Mouse (Mus musculus): Measurements from ENCODE around the gene Hps1. TPM values are rescaled to one million over a fixed set of nuclear protein-coding genes. Genes with fewer than 3 reads are reported as not detected.

Hps1 gene
- total RNA-seq, 2 experiments from 2014 or later, result 14.4 to 15.8 TPM

DNA sequence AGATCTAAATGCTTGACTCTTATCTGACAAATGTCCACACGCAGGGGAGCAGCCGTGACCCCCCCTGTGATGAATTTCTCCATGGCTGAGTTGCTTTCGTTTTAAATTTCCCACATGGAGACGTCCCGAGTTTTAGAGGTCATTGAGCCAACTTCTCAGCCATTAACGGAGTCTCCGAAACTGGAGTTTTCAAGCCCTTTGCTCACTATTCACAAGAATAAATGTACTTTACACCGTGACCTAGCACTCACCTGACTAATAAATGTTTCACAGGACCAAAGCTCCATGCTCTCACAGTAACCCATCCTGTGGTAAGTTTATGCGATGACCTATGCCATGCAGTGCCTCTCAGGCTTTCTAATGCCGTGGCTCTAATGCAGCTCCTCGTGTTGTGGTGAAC, 29.6 kb downstream of the Hps1 start:
- no peak for DNase-seq (ENCODE audit: low spot score in 2 of 2)
- TF ChIP-seq CTCF (conservative IDR thresholded peaks at IDR 0.05), result no peak
- no peak overlapping the region for H3K27ac ChIP-seq
- H3K4me3 ChIP-seq, result no peak overlapping the region

DNA sequence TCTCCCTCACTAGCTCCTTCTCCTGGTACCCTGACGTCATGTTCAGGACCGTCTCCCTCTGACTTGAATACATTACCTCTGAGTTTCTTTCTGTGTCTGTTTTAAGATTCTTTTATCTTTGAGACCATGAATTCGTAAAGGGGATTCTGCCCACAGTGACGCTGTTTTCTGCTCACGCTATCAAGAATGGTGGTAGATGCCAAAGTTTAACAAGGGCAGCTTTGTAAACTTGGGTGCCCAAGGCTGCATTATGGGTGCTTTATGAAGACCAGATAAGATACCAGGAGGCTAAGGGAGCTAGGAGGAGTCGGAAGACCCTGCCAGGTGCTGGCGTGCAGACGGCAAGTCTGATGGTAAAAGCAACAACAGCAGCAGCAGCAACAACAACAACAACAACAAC, 33.1 kb downstream of the Hps1 start:
- Histone ChIP-seq H3K27ac (no peak overlapping the region), H3K4me3 (no peak overlapping the region)
- TF ChIP-seq CTCF (conservative IDR thresholded peaks at IDR 0.05), result no peak
- DNase-seq (ENCODE audit: low spot score in 2 of 2), result no peak

DNA sequence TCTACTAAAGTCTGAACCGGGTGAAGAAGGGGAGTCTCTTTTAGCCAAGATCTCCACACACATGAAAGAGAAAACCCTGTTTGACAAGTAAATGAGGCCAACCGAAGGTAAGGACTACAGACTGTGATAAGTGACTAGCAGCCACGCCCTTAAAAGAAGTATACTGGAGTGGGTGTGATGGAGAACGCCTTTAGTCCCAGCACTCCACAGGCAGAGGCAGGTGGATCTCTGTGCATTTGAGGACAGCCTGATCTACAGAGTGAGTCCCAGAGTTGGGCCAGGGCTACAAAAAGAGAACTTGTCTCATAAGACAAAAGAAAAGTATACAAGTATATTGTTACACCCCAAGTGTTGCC, 33.9 kb downstream of the Hps1 start:
- no peak for TF ChIP-seq CTCF (conservative IDR thresholded peaks at IDR 0.05)
- DNase-seq (ENCODE audit: low spot score in 2 of 2), result no peak
- Histone ChIP-seq H3K27ac (no peak overlapping the region), H3K4me3 (no peak overlapping the region)

- no peak for TF ChIP-seq CTCF (conservative IDR thresholded peaks at IDR 0.05)
- Histone ChIP-seq H3K27ac (no peak overlapping the region), H3K4me3 (no peak overlapping the region)
- DNase-seq (ENCODE audit: low spot score in 2 of 2), result no peak
These were observed 34.5 kb downstream of the Hps1 start for GRCm38 (mm10) chr19:42745084-42745868.

DNA sequence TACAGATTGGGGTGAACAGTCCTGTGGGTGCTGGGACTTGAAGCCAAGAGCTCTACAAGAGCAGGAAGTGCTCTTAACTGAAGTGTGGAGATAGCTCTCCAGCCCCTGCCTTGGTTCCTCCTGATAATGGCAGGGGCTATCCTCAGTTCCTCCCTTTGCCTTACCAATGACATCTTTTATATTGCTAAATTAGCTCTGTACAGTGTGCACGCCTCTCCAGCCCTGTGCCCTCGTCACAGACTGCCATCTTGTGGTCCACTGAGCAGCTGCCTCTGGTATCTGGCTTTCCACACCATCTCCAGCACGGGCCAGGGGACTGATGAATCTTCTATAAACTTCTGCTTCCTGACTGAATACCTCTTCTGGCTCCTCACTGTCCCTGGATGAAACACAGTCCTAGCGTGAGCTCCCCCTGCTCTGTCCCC, 35.6 kb downstream of the Hps1 start:
- DNase-seq (ENCODE audit: low spot score in 2 of 2), result peak; percentile 67 to 76
- peak; percentile 87 for TF ChIP-seq CTCF (conservative IDR thresholded peaks at IDR 0.05)
- H3K4me3 ChIP-seq, result no peak overlapping the region
- H3K27ac ChIP-seq, result no peak overlapping the region

GRCm38 (mm10) chr19:42743261-42743660, 36.5 kb downstream of the Hps1 start:
- no peak for TF ChIP-seq CTCF (conservative IDR thresholded peaks at IDR 0.05)
- DNase-seq (ENCODE audit: low spot score in 2 of 2), result no peak
- no peak overlapping the region for H3K4me3 ChIP-seq
- no peak overlapping the region for H3K27ac ChIP-seq

DNA sequence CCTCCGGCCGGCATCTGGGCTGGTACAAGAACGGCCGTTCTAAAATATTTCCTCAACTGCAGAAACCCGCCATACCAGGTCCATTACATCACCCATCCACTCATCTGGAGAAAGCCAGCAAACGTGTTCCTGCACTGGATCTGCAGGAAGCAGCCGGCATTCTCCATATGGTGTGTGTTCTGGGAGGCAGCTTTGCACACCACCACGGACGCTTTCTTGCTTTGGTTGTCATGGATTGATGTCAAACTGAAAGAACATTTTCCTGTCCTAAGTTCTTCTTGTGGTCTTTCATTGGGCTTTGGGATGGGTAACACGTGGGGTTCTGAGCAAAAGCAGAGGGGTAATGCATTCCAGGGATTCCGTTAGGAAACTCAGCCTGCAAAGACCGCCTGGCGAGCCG, 37.9 kb downstream of the Hps1 start:
- peak; percentile 44 to 55 for DNase-seq (ENCODE audit: low spot score in 2 of 2)
- H3K27ac ChIP-seq, result 0 out of 2 replicates have a peak overlapping the region, but pooled peaks have one; percentile 25
- no peak for TF ChIP-seq CTCF (conservative IDR thresholded peaks at IDR 0.05)

GRCm38 (mm10) chr19:42740163-42740899, 39.4 kb downstream of the Hps1 start:
- DNase-seq (ENCODE audit: low spot score in 2 of 2), result no peak
- no peak overlapping the region for H3K4me3 ChIP-seq
- H3K27ac ChIP-seq, result no peak overlapping the region
- no peak for TF ChIP-seq CTCF (conservative IDR thresholded peaks at IDR 0.05)

More for the DNA sequence above, 37.9 kb downstream of the Hps1 start:
- no peak overlapping the region for H3K4me3 ChIP-seq

- H3K4me3 ChIP-seq, result no peak overlapping the region
These were observed 40.0 kb downstream of the Hps1 start for GRCm38 (mm10) chr19:42739734-42740133.

DNA sequence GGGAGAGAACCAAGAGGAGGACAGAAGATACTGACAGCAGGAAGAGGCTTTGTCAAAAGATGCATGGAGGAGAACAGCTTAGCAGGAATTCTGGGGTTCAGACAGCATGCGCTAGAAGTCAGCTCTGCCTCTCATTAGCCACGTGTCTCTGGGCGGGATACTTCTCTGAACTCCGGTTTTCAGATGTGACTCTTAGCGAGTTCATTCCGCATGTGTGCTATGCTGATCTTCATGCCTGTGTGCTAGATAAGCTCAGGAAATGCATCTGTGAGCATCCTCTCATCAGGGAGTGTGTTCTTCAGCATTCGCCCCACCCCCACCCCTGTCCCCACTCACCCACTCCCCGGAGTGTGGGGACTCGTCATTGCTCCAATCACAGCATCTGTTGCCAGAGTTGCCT, 42.0 kb downstream of the Hps1 start:
- no peak overlapping the region for H3K27ac ChIP-seq
- DNase-seq (ENCODE audit: low spot score in 2 of 2), result no peak
- TF ChIP-seq CTCF (conservative IDR thresholded peaks at IDR 0.05), result no peak
- H3K4me3 ChIP-seq, result no peak overlapping the region

More at GRCm38 (mm10) chr19:42739734-42740133, 40.0 kb downstream of the Hps1 start:
- H3K27ac ChIP-seq, result no peak overlapping the region
- DNase-seq (ENCODE audit: low spot score in 2 of 2), result no peak
- no peak for TF ChIP-seq CTCF (conservative IDR thresholded peaks at IDR 0.05)

- Histone ChIP-seq H3K4me3 (no peak overlapping the region), H3K27ac (no peak overlapping the region)
- no peak for TF ChIP-seq CTCF (conservative IDR thresholded peaks at IDR 0.05)
- DNase-seq (ENCODE audit: low spot score in 2 of 2), result no peak
These were observed 44.8 kb downstream of the Hps1 start for GRCm38 (mm10) chr19:42734982-42735381.

- H3K4me3 ChIP-seq, result no peak overlapping the region
- no peak overlapping the region for H3K27ac ChIP-seq
- DNase-seq (ENCODE audit: low spot score in 2 of 2), result no peak
- no peak for TF ChIP-seq CTCF (conservative IDR thresholded peaks at IDR 0.05)
These were observed 52.4 kb downstream of the Hps1 start for GRCm38 (mm10) chr19:42727424-42727823.

GRCm38 (mm10) chr19:42726766-42727165, 53.0 kb downstream of the Hps1 start:
- Histone ChIP-seq H3K4me3 (no peak overlapping the region), H3K27ac (no peak overlapping the region)
- no peak for TF ChIP-seq CTCF (conservative IDR thresholded peaks at IDR 0.05)
- DNase-seq (ENCODE audit: low spot score in 2 of 2), result no peak

DNA sequence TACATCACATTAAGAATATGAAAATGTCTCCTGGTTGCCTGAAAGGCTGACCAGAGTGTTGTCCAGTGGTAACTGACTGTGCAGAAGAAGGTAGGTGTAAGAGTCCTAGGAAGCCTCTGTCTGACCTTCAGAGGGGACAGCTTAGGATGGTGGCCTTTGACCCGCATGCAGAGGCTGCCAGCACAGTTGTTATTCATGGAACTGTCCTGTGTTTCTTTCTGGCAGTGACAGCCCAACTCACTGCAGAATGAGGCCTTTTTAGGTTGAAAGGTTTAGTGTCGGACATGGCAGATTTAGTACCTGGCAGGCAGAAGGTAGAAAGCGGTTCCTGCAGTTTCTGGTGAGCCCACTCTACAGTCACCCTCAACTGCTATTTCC, 53.8 kb downstream of the Hps1 start:
- Histone ChIP-seq H3K4me3 (no peak overlapping the region), H3K27ac (no peak overlapping the region)
- DNase-seq (ENCODE audit: low spot score in 2 of 2), result no peak
- no peak for TF ChIP-seq CTCF (conservative IDR thresholded peaks at IDR 0.05)

All from layer of hippocampus, adult 2 months (tissue).